Mouse (Mus musculus) heart, embryonic 13.5 days (tissue): ENCODE measurements around the gene Slc28a1. TPM values are rescaled to one million over a fixed set of nuclear protein-coding genes. Genes with fewer than 3 reads are reported as not detected.
A peak's percentile ranks its signal among the peaks of the same experiment; 100 is the strongest.

Source experiments
- ATAC-seq: fragments of 200-750 bp; cut with Nextera tagmentation; 2 replicates; pipeline ENCODE4 v1.8.0; 2017; ENCODE audit warnings: moderate TSS enrichment; ENCODE audit not compliant: insufficient number of reproducible peaks, low FRiP score, low TSS enrichment; ENCODE audit errors: extremely low read depth
- H3K27ac ChIP-seq: fragments of 300-500 bp; sonication (generic); replicated peaks from 2 replicates; pipeline ENCODE4 v1.5.1; 2015; ENCODE audit warnings: moderate library complexity, mild to moderate bottlenecking, inconsistent platforms
- H3K27me3 ChIP-seq: fragments of 300-500 bp; sonication (generic); replicated peaks from 2 replicates; pipeline ENCODE4 v1.6.1; 2015; ENCODE audit warnings: mild to moderate bottlenecking, inconsistent platforms
- H3K36me3 ChIP-seq: fragments of 300-500 bp; sonication (generic); 2 replicates; pipeline ENCODE4 v1.6.1; 2015; ENCODE audit warnings: mild to moderate bottlenecking, inconsistent platforms
- H3K4me1 ChIP-seq: fragments of 300-500 bp; sonication (generic); 2 replicates; pipeline ENCODE4 v1.6.1; 2015; ENCODE audit warnings: inconsistent platforms
- H3K4me2 ChIP-seq: fragments of 300-500 bp; sonication (generic); 2 replicates; pipeline ENCODE4 v1.6.1; 2015; ENCODE audit warnings: inconsistent platforms, mild to moderate bottlenecking, moderate library complexity
- H3K4me3 ChIP-seq: fragments of 300-500 bp; sonication (generic); 2 replicates; pipeline ENCODE4 v1.5.1; 2015; ENCODE audit warnings: moderate library complexity, mild to moderate bottlenecking, inconsistent platforms
- H3K9ac ChIP-seq: fragments of 300-500 bp; sonication (generic); 2 replicates; pipeline ENCODE4 v1.6.1; 2015; ENCODE audit warnings: inconsistent platforms, mild to moderate bottlenecking, moderate library complexity
- H3K9me3 ChIP-seq: fragments of 300-500 bp; sonication (generic); 2 replicates; pipeline ENCODE4 v1.6.1; 2016; ENCODE audit warnings: inconsistent platforms
- WGBS: fragments of 180-500 bp; shearing (Covaris S2); methylation state at CpG from one replicate; pipeline ENCODE4 v1.1.7; 2015; ENCODE audit warnings: mixed read lengths; 5-methylcytosine and 5-hydroxymethylcytosine counted together
- polyA plus RNA-seq: library from polyadenylated mRNA; unstranded; fragments of >200 nt; fragmentation: Nextera tagmentation; extraction: Ambion mirVana; gene quantifications from 2 replicates; pipeline ENCODE4 v1.2.1, GENCODE M21; 2015

Gene Slc28a1
- polyA plus RNA-seq, 1 experiment from 2014 or later, result 0.05 TPM

DNA sequence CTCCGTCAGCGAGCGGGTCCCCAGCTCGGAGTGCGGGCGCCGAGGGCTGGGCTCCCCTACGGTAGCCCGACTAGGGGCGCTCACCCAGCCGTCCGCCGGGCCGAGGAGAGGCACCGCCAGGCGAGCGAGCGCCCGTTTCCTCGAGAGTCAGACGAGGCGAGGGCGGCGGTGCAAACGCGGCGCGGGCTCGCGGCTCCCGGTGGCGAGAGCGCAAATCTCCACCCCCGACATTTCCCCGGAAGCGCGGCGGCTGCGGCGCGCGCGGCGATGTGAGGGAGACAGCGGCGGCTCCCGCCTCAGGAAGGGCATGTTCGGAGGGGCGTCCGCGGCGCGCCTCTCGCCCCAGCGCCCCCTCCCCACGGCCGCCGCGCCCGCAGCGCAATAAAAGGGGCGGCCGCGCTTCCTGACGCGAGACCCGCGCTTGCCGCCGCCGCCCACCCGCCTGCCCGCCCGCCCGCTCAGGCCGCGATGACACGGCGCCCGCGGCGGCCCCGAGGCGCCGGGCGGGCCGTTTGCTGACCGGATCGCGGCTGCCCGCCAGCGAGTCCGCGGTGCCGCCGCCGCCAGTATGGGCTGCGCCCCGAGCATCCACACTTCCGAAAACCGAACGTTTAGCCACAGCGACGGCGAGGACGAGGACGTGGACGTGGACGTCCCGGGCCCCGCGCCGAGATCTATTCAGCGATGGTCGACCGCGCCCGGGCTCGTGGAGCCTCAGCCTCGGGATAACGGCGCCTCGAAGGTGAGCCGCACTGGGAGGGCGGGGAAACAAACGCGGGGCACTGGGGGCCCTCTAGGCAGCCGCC lies 99.0 kb downstream of the Slc28a1 start, which contains the start of gene Pde8a:
Gene Pde8a (plus strand): TSS at position 250 of the 806 bp plus-strand sequence.
- Histone ChIP-seq H3K4me1 (peaks cover 26% of the 10 kb centered on the region), H3K9ac (peak within 1 kb of the TSS; percentile 81), H3K27me3 (peaks cover 57% of the 10 kb centered on the region), H3K9me3 (no peaks in the 10 kb centered on the region), H3K4me2 (peak within 1 kb of the TSS; percentile 83), H3K4me3 (peak within 1 kb of the TSS; percentile 67), H3K36me3 (no peaks in the 10 kb centered on the region), H3K27ac (peak within 1 kb of the TSS; percentile 73)
- under 1% methylated on average over 98 of the region's 128 CpGs for WGBS
- no peak for ATAC-seq

DNA sequence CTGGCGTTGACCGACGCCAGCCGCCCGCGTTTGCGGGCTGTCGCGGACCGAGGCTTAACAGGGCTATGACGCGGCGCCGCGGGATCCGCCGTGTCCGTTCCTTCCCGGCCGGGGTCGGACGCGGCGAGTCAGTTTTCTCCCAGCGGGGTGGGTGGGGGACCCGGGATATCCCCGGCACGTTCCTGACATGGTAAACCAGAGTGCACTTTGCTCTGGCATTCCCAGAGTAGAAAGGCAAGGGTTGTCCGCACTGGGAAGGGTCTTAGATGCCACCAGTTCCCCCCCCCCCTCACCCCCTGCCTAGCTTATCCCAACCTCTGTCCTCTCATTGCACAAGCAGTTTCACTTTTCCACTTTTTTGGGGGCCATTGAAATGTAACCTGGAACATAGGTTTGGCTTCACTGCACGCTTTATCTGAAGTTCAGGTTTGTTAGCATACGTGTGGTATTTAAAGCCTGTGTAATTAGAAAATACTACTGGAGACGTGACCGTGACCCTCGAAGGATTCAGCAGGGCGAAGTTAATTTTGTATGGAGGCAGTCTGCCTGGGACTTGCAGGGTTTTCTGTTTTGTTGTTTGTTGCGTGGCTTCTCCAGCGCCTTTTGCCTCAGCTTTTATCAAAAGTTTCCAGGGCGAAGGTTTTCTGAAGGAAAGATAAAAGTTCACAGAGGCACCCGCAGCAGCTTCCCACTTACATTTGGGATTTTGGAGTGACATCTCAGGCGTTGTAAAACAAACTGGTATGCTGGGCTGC lies 99.7 kb downstream of the Slc28a1 start:
- Histone ChIP-seq H3K27me3 (peaks cover 54% of the 10 kb centered on the region), H3K9ac (peak overlapping the region; percentile 81), H3K4me2 (peak overlapping the region; percentile 83), H3K4me1 (peaks cover 23% of the 10 kb centered on the region), H3K4me3 (peak overlapping the region; percentile 67), H3K27ac (peak overlapping the region; percentile 36; the same call in 1 of the 2 replicates), H3K36me3 (no peaks in the 10 kb centered on the region), H3K9me3 (no peaks in the 10 kb centered on the region)
- no peak for ATAC-seq
- WGBS, result 5% methylated on average over 37 of the region's 40 CpGs

DNA sequence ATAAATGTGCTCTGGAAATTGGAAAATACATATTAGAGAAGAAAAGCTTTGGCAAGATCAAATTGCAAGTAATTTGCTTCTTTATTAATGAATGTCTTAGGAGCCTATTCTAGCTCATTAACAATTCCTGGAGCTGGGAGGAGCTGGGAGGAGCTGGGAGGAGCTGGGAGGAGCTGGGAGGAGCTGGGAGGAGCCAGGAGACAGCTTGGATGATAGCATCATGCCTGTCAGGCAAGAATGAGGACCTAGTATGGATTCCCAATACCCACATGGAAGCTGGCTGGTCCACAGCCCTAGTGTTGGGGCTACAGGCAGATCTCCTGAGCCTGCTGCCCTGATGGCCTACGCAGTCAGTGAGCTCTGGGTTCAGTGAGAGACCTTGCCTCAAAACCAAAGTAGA lies 101.4 kb downstream of the Slc28a1 start:
- H3K4me1 ChIP-seq, result peaks cover 23% of the 10 kb centered on the region
- 85% methylated on average over 1 of the region's 1 CpGs for WGBS
- H3K27me3 ChIP-seq, result peaks cover 44% of the 10 kb centered on the region
- ATAC-seq, result no peak
- no peak overlapping the region for H3K27ac ChIP-seq
- no peak overlapping the region for H3K4me3 ChIP-seq
- no peaks in the 10 kb centered on the region for H3K36me3 ChIP-seq
- no peak overlapping the region for H3K9ac ChIP-seq
- no peak overlapping the region for H3K4me2 ChIP-seq
- H3K9me3 ChIP-seq, result no peaks in the 10 kb centered on the region

DNA sequence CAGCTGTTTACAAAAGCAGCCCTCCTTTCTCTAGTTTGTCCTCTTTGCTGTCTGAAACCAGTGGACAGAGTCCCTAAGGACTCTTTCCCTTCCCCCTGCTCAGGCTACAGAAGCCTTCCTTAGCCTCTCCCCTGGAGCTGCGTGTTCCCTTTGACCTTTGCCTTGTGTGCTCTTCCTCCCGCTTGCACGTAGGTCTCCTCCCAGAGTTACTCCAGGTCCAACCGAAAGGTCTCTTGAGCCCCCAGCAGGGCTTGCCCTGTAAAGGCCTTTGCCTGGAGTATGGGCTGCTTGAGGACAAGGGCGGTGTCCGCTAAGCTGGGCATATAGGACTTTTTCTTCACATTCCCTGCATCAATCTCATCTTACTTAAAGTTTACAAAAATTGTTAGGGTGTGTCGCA lies 104.7 kb downstream of the Slc28a1 start:
- H3K36me3 ChIP-seq, result no peaks in the 10 kb centered on the region
- H3K27ac ChIP-seq, result no peak overlapping the region
- H3K9me3 ChIP-seq, result no peaks in the 10 kb centered on the region
- ATAC-seq, result no peak
- WGBS, result 58% methylated on average over 7 of the region's 7 CpGs
- no peak overlapping the region for H3K4me2 ChIP-seq
- H3K9ac ChIP-seq, result no peak overlapping the region
- H3K4me1 ChIP-seq, result no peaks in the 10 kb centered on the region
- H3K27me3 ChIP-seq, result peaks cover 16% of the 10 kb centered on the region
- no peak overlapping the region for H3K4me3 ChIP-seq

Other genes starting within 250 kb of the Slc28a1 start
- gene Wdr73, start 213.5 kb upstream of the Slc28a1 start, polyA plus RNA-seq, result 15.6 and 18.9 TPM in 2 replicates
- gene Nmb, start 209.7 kb upstream of the Slc28a1 start, polyA plus RNA-seq, result 3.0 and 3.2 TPM in 2 replicates
- 132 and 155 TPM in 2 replicates for gene Sec11a, start 167.0 kb upstream of the Slc28a1 start, polyA plus RNA-seq
- gene Zfp592, start 121.1 kb upstream of the Slc28a1 start, polyA plus RNA-seq, result 6.6 and 8.5 TPM in 2 replicates
- gene Alpk3, start 57.2 kb upstream of the Slc28a1 start, polyA plus RNA-seq, result 21.4 and 23.5 TPM in 2 replicates
- gene Pde8a, start 98.8 kb downstream of the Slc28a1 start, polyA plus RNA-seq, result 2.8 and 2.9 TPM in 2 replicates
- 944 and 1,024 TPM in 2 replicates for gene Rps17, start 230.5 kb downstream of the Slc28a1 start, polyA plus RNA-seq